Mouse (Mus musculus) urinary bladder, postnatal 4 days (tissue): ENCODE results near the gene Lyst.
"Not testable (repeated sequence)": the region's sequence is repeated elsewhere in the genome, so short reads cannot be mapped to it uniquely, and the experiment has no call there.

ENCODE experiments used
- DNase-seq, 2 experiments: peaks; one replicate each; pipeline ENCODE4 v3.0.0; 2021 to 2022; ENCODE audit warnings: low spot score in 2 of 2

The Lyst gene

GRCm38 (mm10) chr13:13590048-13591011 is at the start of gene Lyst:
TSS of gene Lyst (plus strand) at chr13:13590397.
- DNase-seq, result peak; percentile 99

DNA sequence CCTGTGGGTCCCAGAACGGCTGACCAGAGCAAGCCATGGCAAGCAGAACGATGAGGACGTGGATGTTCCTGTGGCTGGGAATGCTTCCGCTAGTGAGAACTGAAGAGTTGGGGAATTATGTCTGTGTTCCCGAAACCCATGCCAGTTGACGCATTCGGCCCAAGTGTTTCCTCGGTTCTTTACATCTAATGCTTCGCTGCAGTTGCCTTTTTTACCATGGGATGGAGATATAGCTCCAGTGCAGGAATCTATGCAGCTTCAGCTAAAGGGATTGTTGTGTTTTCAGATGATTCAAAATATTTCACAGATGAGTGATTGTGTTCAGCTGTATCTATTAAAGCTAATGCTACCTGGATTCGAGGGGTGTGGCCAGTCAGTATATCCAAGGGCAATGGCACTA is 47.1 kb upstream of the Lyst start:
- DNase-seq, result not testable (repeated sequence)

GRCm38 (mm10) chr13:13546792-13547191 is 43.4 kb upstream of the Lyst start:
- DNase-seq, result no peak

DNA sequence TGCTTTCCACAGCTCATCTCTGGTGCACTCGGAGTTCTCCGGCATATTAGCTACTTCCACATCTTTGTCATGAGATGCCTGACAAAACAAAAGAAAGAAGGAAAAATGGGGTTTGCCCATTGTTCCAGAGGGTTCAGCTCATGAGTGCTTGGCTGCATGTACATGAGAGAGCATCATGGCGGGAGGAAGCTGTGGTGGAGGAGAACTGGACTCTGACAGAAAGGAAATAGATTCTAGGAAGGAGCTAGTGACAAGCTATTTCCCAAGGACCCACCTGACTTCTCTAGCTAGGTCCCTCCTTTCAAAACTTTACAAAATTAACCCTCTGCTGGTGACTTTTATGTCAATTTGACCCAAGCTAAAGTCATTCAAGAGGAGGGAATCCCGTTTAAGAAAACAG is 42.3 kb upstream of the Lyst start:
- DNase-seq, result no peak

DNA sequence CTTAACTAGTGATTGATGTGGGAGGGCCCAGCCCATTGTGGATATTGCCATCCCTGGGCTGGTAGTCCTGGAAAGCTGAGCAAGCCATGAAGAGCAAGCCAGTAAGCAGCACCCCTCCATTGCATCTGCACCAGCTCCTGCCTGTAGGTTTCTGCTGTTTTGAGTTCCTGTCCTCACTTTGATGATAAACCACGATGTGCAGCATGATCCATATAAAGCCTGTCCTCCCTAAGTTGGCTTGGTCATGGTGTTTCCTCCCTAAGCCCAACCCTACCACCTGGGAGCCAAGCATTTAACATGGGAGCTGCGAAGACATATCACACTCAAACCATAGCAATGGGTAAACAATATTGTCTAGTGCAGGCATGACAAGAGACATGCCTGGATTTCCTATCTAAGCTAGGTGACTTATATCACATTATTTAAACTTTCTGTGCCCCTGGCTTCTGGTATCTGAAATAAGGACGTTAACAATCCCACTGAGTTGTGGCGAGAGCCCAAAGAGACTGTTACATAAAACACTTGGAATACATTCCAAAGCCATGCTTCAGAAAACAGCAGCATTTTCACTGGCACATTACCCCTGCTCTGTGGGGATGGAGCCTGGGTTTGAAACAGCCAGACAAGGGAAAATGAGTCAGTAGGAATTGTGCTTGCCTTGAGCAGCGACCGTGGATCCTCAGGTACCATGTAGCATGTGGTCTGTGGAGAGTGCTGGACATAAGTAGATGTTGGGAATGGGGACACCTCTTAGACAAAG is 41.6 kb upstream of the Lyst start:
- DNase-seq, result no peak

DNA sequence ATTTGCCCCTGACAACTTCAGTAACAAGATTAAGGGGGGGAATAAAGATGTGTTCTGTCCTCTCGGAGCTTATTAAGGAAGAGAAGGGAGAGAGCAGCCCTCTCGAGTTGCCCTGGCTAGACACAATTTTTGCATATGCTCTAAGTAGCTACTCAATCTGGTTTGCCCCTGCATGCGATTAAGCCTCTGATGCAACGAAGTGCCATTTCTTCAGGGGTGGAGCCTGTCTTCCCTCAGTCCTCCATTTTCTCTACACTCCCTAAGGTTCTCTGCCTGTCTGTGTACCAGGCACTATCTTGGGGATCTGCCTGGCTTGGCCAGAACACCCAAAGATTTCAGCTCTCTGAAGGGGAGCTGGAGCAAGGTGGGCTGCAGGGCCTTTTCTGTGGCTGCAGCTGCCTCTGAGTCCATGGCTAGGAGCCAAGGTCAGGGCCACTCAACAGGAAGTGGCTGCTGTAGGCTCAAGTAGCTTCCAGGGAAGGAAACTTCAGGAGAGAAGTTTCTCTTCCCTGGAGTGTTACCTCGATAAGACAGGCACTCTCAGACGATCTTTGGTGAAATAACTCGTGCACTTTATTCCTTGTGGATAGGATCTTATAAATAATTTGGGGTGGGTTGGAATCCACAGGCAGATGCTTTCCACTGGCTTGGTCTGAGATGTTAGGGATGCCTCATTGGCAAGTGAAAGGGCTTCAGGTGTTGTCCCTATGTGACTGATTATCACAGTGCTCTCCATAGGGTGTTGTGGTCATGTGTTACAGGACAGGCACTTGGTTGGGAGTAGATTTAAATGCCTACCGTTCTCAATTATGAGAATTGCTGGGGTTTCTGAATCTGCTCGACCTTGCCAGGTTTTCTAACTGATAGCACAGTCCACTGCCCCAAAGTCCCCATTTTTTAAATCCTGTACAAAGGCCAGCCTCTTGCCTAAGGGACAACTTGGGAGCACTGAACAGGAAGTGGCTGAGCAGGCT is 40.2 kb upstream of the Lyst start:
- no peak for DNase-seq

DNA sequence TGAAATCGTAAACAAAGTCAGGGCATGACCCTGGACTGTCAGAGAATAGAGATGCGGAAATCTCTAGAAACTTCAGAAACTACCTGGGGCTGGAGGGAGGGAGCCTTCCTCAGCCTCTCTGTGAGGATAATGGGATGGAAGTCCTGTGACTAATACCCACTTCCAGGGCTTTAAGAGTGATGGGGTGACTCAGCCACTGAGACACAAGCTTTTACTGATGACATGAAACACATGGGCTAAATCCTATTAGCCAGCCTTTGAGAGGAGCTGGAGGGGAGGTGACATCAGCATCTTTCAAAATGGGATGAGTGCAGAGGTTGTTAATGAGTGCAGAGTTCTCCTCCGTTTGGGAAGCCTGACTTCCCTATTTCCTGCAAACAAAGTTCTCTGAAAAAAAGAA is 38.2 kb upstream of the Lyst start:
- DNase-seq, result no peak

DNA sequence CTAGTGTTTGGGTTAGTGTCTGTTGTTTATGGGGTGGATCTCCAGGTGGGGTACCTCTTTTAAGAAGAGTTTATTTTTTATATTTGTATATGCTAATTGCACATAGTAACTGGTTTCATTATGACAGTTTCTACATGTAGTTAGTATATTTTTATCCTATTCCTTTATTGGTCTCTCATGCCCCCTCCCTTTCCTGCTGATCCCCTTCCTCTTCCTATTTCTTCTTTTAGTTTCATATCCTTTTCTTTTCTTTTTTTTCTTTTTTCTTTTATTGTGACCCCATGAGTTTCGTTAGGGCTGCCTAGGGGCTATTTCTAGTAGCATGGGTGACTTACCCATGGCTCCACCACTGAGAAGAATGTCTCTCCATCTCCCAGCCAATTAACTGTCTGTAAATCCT is 36.5 kb upstream of the Lyst start:
- no peak for DNase-seq

DNA sequence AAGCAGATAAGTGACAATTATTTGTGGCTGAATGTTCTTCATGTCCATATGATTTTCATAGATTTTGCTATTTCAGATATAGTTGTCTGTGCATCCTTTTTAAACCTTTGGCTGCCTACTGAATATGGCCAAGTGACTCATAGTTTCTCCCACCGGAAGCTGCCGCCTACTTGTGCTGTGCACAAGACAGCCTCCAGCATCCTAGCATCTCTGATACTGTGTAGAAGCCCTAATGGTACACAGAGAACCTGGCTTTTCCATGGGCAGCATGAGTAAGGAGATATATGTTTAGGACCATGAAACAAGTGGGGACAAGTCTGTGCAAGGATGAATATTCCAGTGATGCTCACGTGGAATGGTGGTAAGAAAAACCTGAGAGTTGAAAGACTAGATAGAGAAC is 35.0 kb upstream of the Lyst start:
- DNase-seq, result no peak

- no peak for DNase-seq
These were observed 33.0 kb upstream of the Lyst start for GRCm38 (mm10) chr13:13557001-13557743.

DNA sequence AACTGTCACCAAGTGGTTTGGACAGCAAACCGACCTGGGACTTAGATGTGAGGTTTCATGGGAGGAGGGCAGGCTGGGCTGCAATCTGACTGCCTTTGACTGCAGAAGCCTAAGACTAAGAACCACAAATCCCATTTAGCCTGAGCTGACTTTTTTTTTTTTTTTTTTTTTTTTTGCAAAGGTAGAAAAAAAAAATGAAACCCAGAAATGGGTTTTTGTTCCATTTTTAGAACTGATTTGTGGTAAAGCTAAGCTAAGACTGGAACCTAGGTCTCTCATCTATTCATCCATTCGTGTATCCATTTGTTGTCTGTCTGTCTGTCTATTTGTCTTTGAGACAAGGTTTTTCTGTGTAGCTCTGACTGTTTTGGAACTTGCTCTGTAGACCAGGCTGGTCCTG is 31.9 kb upstream of the Lyst start:
- DNase-seq, result no peak

- no peak for DNase-seq
These were observed 31.3 kb upstream of the Lyst start for GRCm38 (mm10) chr13:13558900-13559299.

DNA sequence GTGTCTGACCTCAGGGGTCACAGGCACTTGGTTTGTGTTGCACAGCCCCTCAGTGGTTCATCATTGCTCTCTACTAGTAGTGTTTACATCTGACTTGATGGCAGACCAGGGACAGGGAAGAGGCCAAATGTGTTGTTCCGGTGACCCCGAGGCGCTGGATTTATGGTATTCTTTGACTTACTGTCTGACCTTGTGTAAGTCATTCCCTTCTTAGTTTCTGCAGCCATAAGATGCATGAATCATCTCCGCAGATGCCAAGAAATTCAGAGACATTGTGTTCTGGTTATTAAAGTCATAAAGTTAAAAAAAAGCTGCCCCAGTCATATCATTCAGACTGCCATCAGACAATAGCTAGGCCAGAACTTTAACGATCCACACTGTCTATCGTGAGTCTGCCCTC is 27.6 kb upstream of the Lyst start:
- no peak for DNase-seq

DNA sequence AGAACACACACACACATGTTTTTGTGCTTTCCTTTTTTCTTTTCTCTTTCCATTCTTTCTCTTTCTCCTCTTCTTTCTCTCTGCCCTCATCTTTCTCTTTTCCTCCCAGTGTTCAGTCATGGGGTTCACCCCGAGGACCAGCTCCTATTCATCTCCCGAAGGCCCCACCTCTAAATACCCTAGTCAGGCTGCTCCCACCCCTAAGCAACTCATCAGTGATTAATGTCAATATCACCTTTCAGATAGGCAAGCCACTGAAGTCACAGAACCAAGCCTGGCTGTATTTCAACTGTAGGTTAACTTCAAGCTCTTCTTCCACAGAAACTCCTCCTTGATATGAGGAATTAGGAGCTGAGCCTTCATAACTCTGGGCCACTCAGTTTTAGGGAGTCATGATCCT is 26.1 kb upstream of the Lyst start:
- no peak for DNase-seq

- no peak for DNase-seq
These were observed 25.7 kb upstream of the Lyst start for GRCm38 (mm10) chr13:13564541-13564940.

- DNase-seq, result no peak
These were observed 22.6 kb upstream of the Lyst start for GRCm38 (mm10) chr13:13567640-13568039.

DNA sequence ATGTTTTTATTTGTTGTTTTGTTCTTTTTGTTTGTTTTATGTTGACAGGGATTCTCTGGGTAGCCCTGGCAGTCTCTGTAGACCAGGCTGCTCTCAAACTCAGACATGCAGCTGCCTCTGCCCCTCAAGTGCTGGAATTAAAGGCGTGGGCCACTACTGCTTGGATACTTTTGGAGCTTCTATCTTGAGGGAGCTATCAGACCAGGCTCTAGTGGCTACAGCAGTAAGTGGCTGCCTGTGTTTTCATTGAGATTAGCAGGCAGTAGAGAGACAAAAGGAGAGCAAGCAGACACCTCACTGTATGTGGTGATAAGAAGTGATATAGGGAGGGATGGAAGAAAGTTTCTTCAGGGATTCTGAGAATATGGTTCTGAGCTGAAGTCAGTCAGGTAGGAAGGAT is 21.4 kb upstream of the Lyst start:
- DNase-seq, result no peak

- DNase-seq, result no peak
These were observed 20.6 kb upstream of the Lyst start for GRCm38 (mm10) chr13:13569603-13570002.

GRCm38 (mm10) chr13:13572060-13572835 is 17.9 kb upstream of the Lyst start:
- no peak for DNase-seq

GRCm38 (mm10) chr13:13572941-13573340 is 17.3 kb upstream of the Lyst start:
- DNase-seq, result no peak
